Mouse (Mus musculus): ENCODE measurements around the gene Ncor1. TPM values are rescaled to one million over a fixed set of nuclear protein-coding genes. Genes with fewer than 3 reads are reported as not detected.
"Not testable (repeated sequence)": the region's sequence is repeated elsewhere in the genome, so short reads cannot be mapped to it uniquely, and the experiment has no call there.

Gene Ncor1
- 100 to 1,000 TPM; 250 to 284 TPM for total RNA-seq (2021)
- long read RNA-seq, partial matches to known transcripts = 31 of 66 reads
- long read RNA-seq, other reads (novel, unspliced or antisense) = 32 of 66 reads

GRCm38 (mm10) chr11:62458276-62458724 lies at the start of gene Ncor1, which contains the start of gene Pigl:
Gene Ncor1, minus strand, starts transcription at chr11:62458541.
Gene Pigl, plus strand, starts transcription at chr11:62458460.
- DNase-seq (ENCODE audit: low spot score in 2 of 2) = peak; percentile 84 to 88

- no peak for DNase-seq (ENCODE audit: low spot score in 2 of 2)
Observed at GRCm38 (mm10) chr11:62507683-62508082, 49.3 kb upstream of the Ncor1 start.

GRCm38 (mm10) chr11:62500529-62500928 lies 42.2 kb upstream of the Ncor1 start:
- no peak for DNase-seq (ENCODE audit: low spot score in 2 of 2)

GRCm38 (mm10) chr11:62498802-62499201 lies 40.5 kb upstream of the Ncor1 start:
- DNase-seq (ENCODE audit: low spot score in 2 of 2) = no peak

- no peak for DNase-seq (ENCODE audit: low spot score in 2 of 2)
Observed at GRCm38 (mm10) chr11:62497181-62497580, 38.8 kb upstream of the Ncor1 start.

GRCm38 (mm10) chr11:62496151-62496715 lies 37.9 kb upstream of the Ncor1 start:
- peak in 1 of 2 experiments; percentile 15 for DNase-seq (ENCODE audit: low spot score in 2 of 2)

GRCm38 (mm10) chr11:62495276-62495801 lies 37.0 kb upstream of the Ncor1 start:
- DNase-seq (ENCODE audit: low spot score in 2 of 2) = peak in 1 of 2 experiments; percentile 6

GRCm38 (mm10) chr11:62494754-62495275 lies 36.5 kb upstream of the Ncor1 start:
- DNase-seq (ENCODE audit: low spot score in 2 of 2) = peak; percentile 26 to 48

- DNase-seq (ENCODE audit: low spot score in 2 of 2) = no peak
Observed at GRCm38 (mm10) chr11:62493701-62494100, 35.4 kb upstream of the Ncor1 start.

GRCm38 (mm10) chr11:62487540-62488350 lies 29.4 kb upstream of the Ncor1 start:
- DNase-seq (ENCODE audit: low spot score in 2 of 2) = no peak

- no peak for DNase-seq (ENCODE audit: low spot score in 2 of 2)
Observed at GRCm38 (mm10) chr11:62486949-62487348, 28.6 kb upstream of the Ncor1 start.

GRCm38 (mm10) chr11:62479581-62479980 lies 21.2 kb upstream of the Ncor1 start:
- no peak for DNase-seq (ENCODE audit: low spot score in 2 of 2)

GRCm38 (mm10) chr11:62478931-62479330 lies 20.6 kb upstream of the Ncor1 start:
- no peak for DNase-seq (ENCODE audit: low spot score in 2 of 2)

- no peak for DNase-seq (ENCODE audit: low spot score in 2 of 2)
Observed at GRCm38 (mm10) chr11:62476156-62476555, 17.8 kb upstream of the Ncor1 start.

GRCm38 (mm10) chr11:62473516-62473915 lies 15.2 kb upstream of the Ncor1 start:
- no peak for DNase-seq (ENCODE audit: low spot score in 2 of 2)

- no peak for DNase-seq (ENCODE audit: low spot score in 2 of 2)
Observed at GRCm38 (mm10) chr11:62470451-62470850, 12.1 kb upstream of the Ncor1 start.

GRCm38 (mm10) chr11:62467289-62467688 lies 8.9 kb upstream of the Ncor1 start:
- DNase-seq (ENCODE audit: low spot score in 2 of 2) = not testable (repeated sequence)

- no peak for DNase-seq (ENCODE audit: low spot score in 2 of 2)
Observed at GRCm38 (mm10) chr11:62466546-62466945, 8.2 kb upstream of the Ncor1 start.

- DNase-seq (ENCODE audit: low spot score in 2 of 2) = no peak
Observed at GRCm38 (mm10) chr11:62465849-62466248, 7.5 kb upstream of the Ncor1 start.

GRCm38 (mm10) chr11:62464696-62465095 lies 6.4 kb upstream of the Ncor1 start:
- DNase-seq (ENCODE audit: low spot score in 2 of 2) = no peak

GRCm38 (mm10) chr11:62463225-62463915 lies 5.0 kb upstream of the Ncor1 start:
- DNase-seq (ENCODE audit: low spot score in 2 of 2) = no peak

All from layer of hippocampus, postnatal 10 days (tissue).